Mouse (Mus musculus) layer of hippocampus, postnatal 14 days (tissue): Measurements from ENCODE around the gene Capzb. TPM values are rescaled to one million over a fixed set of nuclear protein-coding genes. Genes with fewer than 3 reads are reported as not detected.

Experiments
- DNase-seq, 2 experiments: peaks; one replicate each; pipeline ENCODE4 v3.0.0; 2021 to 2022; ENCODE audit warnings: low spot score in 2 of 2, mixed read lengths in 1 of 2
- total RNA-seq, 2 experiments: library from RNA; stranded (reverse); gene quantifications; 2 replicates each; pipeline ENCODE4 v1.2.3; 2021

Capzb gene
- total RNA-seq, 2 experiments from 2014 or later = 406 to 431 TPM

DNA sequence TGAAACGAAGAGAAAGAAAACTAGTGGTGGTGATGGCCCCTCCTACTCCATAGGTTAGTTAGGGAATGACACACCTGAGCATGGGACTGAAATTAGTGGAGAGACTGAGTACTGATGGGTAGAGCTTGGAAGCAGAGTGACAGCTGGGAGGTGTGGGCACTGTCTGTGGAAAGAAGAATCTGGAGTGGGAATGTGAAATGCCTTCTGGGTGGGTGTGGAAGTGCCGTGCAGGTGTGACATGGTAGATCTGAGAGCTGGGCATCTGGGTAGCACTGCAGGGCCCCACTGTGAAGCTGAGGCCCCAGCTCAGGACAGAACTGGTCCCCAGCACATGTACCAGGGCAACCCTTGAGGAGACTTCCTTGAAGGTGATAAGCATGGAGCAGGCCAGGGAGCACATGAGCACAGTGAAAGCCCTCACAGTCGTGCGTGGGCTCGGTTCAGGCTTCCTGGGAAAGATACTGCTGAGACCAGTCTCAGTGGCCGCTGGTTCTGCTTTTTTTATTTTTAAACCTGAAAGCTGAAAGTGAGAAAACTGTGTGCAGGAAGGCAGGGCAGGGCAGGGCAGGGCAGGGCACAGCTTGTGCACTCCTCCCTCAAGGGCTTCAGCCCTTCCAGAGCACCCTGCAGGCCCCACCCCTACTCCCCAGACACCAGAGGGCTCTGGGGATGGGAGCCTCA lies 66.1 kb downstream of the Capzb start:
- no peak for DNase-seq

DNA sequence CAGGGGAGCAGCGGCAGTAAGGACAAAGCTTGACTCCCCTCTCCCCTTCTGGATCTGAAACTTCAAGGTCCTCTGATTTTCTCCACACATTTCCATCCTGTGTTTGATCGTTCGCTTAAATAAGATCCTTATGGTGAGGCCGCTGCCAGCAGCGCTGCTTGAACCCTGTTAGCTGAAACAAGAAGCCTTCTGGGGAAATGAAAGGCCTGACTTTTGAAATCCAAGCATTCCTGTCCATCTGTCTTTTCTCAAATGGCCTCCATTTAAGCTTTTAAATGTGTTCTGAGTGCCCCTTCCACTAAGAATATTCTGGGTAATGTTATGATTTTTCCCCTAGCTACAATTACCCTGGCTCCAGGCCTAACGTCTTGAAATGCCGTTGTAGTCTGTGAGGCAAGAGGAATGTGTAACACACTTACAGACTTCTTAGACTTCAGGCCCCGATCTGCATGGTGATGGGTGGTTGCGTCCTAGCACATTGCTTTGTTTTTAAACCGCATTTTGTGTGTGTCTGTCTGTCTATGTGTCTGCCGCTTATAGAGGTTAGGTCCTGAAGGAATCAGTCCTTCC lies 66.7 kb downstream of the Capzb start:
- DNase-seq = no peak

DNA sequence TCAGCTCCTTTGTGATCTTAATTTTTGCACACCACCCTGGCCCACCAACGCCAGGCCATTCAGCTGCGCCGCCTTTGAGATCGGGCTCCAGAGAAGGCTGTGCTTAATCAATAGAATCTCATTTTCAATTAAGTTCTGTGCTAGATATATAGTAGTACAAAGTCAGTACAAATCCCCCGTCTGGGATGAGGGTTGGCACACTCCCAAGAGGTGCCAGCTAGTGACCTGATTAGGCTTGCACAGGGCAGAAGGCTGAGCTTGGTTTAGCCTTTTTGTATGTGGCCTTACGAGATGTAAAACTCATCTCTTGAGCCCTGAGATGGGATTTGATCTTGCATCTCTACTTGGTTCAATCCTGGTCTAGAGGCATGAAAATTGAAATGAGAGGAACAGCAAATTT lies 70.3 kb downstream of the Capzb start:
- DNase-seq = no peak

DNA sequence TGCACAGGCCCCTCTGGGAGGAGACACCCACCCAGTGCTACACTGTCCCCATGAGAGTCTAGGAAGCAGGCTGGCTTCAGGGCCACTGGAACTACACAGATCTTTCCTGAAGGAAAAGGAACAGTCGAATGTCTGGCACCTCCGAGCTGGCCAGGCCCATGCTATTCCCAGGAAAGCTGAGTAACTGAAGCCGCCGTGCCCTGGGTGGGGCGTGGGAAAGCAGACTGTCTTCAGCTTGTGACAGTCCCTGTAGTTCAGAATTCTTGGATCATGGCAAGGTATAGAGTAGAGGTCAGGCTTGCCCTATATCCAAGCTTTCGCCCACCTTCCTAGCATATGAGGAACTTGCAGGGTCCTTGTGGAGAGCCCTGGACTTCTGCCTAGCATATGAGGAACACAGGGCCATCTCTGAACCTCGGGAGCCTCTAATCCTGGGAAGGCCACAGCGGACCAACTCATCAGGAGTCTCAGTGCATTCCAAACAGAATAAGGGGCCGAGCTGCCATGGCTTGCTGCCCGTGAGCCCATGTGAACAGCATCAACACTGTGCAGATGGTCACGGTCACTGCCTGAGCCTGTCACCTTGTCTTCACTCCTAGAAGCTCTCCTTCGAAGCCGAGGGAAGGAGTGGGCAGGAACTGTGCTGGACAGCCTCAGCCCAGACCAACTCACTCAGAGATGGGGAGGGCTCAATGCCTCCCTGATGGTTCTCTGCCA lies 73.2 kb downstream of the Capzb start:
- no peak for DNase-seq

DNA sequence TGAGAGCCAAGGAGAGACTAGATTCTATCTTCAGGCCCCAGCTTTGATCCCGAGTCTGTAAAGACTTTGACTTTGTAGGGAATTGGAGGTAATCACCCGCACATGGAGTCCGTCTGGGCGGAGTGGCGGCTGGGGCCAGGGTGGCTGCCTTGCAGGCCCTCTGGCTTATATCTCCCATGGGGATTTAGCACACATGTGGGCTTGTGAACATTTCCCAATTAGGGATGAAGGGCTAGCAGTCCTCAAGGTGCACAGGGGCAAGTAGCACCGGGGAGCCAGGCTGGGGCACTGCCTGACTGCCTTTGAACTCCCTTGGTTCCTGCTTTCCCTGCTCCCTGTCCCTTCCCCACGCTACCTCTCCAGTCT lies 73.8 kb downstream of the Capzb start:
- DNase-seq = no peak

DNA sequence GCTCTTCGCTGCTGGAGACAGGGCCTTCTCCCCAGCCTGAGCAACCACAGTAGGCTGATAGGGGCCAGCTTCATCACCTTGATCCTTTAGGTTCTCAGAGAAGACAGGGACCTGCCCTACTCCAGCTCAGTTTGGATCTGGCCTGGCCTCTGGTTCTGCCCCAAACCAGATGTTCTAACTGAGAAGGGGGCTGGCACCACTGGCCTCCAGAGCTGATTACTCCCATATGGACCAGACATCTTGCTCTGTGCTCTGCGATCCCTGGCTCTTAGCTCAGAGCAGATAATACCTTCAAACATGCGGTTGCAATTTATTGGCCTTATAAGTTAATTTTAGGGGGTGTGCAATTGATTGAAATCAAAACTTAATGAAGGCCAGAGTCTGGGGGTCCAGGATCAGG lies 74.6 kb downstream of the Capzb start:
- DNase-seq = no peak

DNA sequence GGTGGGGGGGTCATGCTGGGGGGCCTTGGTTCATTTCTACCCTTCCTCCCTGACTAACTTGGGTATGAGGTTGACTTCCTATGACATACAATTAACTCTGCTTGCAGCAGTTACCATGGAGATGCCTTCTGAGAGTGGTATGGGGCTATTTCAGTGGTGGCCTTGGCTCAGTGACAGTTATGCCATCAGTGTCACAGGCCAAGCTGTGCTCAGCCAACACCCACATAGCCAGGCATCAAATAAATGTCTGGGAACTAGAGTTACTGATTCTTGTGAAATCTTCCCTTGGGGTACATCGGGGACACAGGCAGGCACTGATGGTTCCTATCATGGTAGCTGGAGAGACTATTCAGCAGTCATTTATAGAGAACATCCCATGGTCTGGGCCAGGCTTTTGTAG lies 75.5 kb downstream of the Capzb start:
- DNase-seq = no peak

DNA sequence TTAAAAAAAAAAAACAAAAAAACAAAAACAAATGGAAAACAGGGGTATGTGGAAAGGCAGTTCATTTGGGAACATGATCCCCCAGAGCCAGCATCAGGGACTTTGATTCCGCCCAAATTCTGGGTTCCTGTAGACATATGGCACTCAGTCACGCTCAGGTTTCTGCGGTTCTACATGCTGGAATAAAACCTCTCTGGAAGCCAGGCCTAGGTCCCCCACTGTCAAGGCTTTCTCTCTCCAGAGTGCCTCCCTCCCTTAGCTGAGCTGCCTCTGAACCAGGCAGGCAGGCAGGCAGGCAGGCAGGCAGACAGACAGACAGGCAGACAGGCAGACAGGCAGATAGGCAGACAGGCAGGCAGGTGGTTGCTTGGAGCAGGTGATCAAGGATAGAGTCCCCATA lies 77.5 kb downstream of the Capzb start:
- DNase-seq = no peak

DNA sequence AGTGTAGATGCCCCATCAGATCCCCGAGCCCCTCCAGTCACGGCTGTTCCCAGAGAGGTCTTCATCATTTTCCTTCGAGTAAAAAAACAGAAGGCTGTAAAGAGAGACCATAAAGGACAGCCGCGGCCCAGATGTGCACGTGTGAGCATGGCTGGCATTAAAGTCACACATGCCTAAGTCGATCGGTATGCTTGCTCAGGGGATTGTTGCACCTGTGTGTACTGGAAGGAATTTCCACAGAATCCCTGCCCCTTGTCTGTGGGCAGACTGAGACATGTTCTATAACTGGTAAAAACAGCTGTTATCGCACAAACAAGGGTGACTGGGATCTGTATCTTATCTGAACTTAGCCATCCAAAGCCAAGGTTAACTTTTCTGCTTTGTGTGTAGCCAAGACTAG lies 78.9 kb downstream of the Capzb start:
- no peak for DNase-seq

DNA sequence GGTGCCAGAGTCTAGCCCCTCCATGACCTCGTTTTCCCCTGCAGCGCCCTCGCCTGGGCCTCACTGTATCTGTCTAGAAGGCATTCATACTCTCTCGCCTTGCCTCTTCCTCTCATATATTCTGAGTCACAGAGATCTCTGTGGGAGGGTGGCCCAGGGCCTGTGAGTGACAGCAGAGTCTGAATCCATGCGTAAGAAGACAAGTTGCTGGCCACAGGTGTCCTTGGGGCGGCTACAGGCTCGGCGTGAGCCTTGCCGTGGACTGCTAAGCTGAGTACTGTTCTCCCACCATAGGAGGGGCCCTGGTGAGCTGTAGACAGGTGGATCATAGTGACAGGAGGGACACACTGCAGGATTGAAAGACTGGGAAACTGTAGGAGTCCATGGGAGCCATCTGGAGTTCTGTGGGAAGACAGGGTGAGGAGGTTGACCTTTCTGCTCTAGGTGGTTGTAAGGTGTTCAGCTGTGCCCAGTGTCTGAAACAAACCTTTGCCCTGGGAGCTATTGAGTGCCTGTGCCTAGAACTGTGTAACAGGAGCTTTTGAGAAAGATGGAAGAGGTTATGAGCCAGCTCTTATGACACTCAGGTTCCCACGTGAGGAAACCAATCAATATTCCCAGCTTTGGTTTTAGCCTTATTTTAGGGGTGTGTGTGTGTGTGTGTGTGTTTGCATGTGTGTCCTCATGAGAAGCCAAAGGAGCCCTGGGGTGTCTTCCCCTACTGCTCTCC lies 80.4 kb downstream of the Capzb start:
- no peak for DNase-seq

DNA sequence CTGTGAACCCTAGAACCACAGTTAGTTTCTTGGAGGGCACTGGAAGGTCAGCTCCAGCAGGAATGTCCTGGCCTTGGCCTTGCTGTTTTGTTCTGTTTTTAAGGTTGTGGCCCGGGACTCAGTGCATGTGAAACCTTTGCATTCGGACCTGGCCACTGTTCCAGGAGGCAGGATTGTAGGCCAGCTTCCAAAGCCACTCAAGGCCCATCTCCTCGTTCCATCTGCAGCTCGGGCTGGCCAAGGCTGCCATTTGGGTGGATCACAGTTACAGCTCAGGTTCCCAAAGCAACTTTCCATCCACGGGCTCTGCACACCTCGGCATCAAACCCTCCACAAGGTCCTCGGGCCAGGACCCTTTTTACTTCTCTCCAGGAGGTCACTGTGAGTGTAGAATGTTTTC lies 81.9 kb downstream of the Capzb start:
- DNase-seq = no peak

DNA sequence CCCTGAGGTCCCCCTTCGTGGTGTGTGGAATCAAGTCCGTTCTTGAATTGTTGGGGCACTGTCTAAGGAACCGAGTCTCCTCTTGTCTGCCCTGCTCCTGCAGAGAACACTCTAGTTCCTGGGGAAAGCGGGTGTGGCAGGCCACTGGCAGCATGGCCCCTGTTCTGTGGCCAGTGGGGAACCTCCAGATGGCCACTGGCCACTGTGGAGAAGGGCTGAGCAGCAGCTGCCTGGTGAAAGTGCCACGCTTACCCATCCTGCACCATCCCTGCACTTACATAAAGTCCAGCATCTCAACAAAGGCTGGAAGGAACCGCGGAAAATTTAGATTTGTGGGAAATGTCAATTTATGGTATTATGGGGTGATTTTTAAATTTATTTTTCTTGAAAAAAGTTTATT lies 83.7 kb downstream of the Capzb start:
- DNase-seq = no peak

DNA sequence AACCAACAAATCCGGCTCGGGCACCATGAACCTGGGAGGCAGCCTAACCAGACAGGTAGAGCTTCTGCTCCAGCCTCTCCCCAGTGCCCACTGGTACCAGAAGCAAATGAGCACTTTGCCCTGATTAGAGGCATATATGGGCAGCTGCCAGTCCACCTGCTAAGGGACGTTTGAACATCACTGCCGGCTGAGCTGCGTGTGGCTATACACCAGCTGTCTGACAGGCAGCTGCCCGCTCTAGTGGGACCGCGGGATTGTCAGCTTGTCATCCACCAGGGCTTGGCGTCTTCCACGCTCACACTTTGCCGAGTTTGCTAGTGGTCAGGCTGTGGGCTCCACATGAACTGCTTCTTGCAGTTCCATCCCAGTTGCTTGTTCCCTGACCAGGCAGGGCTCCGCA lies 87.8 kb downstream of the Capzb start:
- no peak for DNase-seq

DNA sequence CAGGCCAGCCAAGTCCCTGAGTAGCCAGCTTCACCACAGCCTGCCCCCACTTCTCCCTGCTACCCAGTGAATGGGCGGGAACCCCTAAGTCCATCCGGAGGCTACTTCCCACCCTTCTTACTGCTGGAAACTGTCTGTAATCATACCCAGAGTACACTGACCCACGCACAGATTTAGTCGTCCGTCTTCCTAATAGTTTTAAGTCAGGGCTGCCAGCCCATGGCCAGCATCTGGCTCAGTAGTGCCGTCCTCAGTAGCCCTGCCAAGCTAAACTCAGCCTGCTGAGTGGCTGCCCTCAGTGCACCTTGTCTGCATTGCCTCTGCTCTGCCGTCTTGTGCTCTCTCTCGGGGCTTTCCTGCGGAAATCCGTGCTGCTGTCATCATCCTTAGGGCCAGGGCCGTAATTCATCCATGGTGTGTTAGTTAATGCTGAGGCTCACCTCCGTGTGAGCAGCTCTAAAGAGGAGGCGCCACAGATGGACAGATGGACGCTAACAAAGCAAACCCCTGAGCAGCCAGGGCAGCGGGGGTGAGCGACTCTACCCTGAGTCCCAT lies 89.2 kb downstream of the Capzb start:
- DNase-seq = no peak

DNA sequence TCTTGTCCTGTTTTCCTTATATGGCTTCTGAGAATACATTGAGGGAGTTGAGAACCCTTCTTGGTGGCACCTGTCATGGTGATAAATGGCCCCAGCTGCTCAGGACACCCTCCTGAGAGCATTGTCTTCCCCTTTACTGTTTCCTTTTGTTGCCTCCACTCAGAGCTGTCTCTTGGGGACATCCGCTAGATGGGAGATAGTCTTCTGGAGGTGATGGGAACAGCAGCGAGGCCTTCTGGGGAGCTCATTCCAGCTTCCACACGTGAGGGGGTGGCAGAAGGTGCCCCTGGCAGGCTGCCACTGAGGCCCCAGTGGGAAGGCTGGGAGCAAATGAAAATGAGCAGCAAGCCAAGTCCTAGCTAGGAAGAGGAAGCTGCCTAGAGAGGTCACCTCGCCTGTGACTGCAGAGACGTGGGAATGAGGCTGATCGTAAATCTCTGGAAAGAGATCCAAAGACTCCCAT lies 90.3 kb downstream of the Capzb start:
- no peak for DNase-seq

DNA sequence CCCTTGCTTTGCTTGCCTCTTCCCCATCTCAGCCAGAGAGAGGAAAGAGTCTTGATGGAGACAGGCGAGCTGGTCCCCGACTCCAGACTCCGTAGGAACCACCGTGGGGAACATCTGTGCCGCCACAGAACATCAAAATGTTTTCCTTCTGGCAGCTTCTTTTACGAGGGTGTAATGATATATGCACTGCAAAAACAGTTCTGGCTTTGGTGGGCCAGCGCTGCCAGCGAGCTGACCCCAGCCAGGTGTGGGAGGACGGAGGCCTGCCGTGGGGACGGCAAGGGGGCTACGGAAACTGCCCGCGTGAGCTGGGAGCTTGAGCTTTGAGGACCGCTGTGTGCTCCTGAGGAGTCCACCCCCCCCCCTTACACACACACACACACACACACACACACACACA lies 92.2 kb downstream of the Capzb start:
- no peak for DNase-seq

DNA sequence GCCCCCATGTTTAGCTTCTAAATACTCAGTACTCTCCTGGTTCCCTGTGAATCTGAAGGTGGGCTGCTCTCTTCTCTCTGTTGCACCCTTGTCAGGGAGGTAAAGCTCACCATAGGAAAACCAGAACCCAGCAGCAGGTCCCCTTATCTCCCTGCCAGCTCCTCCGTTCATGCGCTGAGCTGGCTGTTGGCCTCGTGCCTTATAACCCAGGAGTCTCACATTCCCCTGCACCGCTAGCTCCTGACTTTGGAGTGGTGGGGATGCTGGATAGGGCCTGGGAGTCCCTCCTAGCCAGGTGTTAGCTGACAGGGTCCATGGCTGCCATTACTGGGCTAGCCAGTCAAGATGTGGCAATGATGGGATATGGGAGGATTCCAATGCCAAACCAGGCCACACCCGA lies 93.5 kb downstream of the Capzb start:
- no peak for DNase-seq

DNA sequence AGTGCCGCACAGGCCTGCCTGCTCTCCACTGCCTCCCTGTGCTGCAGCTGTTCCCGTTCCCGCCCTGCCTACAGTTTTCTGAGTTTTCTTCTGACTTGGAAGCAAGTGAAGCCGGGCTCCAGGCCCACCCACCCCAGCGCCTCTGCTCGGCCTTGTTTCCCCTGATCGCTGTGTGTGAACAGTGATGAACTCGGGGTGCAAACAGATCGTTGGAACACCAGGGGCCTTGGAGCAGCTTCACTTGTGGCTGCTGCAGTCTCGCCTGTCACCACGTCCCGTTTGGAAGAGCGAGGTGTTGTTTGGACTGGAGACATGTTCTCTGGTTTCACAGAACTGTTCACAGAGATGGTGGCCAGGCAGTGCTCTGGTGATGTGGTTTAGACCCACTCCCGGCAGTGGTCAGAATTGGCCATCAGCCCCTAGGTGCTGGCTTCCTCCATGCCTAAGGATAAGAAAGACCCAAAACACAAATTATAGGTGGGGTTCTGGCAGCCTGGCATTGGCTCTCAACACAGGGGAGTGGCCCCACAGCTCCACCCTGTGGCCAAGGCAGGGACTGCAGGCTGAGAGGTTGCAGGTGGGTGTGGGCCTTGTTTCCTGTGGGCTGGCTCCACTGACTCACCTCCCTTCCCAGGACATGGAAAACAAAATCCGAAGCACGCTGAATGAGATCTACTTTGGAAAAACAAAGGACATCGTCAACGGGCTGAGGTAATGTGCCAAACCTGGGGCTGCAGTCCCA lies 94.6 kb downstream of the Capzb start:
- peak; percentile 78 to 81 for DNase-seq

DNA sequence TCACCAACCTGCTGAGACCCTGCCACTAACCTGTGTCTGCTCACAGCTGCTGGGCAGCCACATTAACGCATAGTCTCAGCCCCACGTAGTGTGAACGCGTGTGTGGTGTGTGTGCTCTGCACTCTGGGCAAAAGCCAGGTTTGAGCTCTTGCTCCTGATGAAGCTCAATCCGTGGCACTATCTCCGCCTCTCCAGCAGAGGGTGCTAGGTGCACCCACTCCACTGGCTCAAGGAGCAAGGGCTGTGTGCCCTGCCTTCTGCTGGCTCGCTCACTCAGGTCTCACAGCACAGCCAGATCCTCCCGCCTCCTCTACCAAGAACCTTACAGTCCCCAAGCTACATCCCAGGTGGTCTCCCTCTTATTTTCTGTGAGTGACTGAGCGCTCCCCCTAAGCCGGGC lies 96.3 kb downstream of the Capzb start:
- DNase-seq = peak in 1 of 2 experiments; percentile 64

DNA sequence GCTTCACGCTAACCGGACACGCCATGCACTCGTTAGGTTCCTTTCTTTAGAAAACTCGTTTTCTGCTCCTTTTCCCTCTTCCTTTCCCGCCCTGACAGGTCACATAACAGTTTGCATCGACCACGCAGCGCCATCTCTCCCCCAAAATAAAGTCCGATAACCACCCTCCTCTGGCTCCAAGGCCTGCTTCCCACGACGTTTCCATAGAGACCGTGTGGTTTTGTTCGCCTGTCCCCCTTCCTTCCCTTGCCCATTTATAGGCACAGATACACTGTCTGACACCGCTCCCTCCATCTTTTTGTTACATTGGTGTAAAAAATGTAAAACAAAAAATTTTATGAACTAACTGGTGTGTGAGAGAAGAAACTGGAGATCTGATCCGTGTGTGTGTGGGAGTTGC lies 98.4 kb downstream of the Capzb start:
- no peak for DNase-seq

DNA sequence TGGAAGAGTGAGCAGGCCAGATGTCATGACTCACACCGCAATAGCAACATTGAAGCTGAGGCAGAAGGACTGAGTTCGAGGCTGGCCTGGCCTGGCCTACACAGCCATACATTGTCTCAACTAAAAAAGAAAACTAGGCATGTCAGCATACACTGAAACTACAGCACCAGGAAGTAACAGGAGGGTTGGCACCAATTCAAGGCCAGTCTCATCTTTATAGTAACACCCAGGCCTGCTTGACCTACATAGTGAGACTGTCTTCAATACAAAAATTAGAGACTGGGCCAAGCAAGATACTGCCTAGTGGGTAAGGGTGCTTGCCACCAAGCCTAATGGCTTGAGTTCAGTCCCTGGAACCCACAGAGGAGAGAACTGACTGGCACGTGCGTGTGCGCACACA lies 99.3 kb downstream of the Capzb start:
- no peak for DNase-seq
